Mouse (Mus musculus) T-helper 17 cell (primary cell): ENCODE results near the gene Hmgb1.

Source experiments
- in situ Hi-C, 2 experiments: fragments of 300-600 bp; cut with MboI, MseI; formaldehyde crosslinking; loops; 1 replicate in 1 of 2; 2 replicates in 1 of 2; pipeline ENCODE4 v1.15.1; 2025; ENCODE audit warnings: high pct_unique_total_duplicates in 2 of 2

Hmgb1 gene

GRCm38 (mm10) chr5:149190160-149190559 is 5.9 kb upstream of the Hmgb1 start:
- in situ Hi-C loops, result no loop called here

- in situ Hi-C loops, result no loop called here
These were observed 1.5 kb upstream of the Hmgb1 start for GRCm38 (mm10) chr5:149185806-149186205.

- in situ Hi-C loops, result no loop called here
These were observed 526 bp upstream of the Hmgb1 start for GRCm38 (mm10) chr5:149184844-149185186.

DNA sequence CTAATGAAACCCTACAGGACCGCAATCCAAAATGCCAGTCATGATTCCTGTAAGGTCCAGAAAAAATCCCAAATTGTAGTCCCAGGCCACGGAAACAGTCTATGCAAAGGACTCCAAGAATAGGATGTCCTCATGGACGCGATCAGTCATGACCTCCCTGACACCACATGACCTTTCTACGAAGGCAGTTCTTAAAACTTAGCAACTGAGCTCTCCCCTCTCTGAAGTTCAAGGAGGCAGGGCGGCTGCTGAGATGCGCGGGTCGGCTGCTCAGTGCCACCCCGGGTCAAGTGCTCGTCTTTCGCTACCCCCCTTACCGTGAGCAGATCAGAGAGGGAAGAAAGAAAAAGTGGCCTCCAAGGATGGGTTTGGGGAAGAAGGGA is 577 bp downstream of the Hmgb1 start:
- in situ Hi-C loops, result no loop called here

DNA sequence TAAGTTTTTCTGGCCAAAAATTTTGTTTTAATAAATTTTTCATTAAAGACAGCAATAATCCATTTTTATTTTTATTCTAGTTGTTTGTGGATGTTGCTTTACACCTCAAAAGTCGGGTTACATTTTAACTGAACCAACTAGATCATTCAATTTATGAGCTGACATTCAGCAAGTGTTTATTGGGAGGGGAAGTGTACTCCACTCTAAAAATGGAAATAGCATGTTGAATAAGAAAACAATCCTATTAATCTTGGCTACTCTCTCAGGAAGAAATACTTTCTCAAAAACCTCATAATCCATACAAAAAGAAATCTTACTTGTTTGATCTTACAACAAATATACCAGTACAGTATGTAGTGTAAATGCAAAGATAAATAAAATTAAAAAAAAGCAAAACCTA is 1.2 kb downstream of the Hmgb1 start:
- in situ Hi-C loops, result no loop called here

DNA sequence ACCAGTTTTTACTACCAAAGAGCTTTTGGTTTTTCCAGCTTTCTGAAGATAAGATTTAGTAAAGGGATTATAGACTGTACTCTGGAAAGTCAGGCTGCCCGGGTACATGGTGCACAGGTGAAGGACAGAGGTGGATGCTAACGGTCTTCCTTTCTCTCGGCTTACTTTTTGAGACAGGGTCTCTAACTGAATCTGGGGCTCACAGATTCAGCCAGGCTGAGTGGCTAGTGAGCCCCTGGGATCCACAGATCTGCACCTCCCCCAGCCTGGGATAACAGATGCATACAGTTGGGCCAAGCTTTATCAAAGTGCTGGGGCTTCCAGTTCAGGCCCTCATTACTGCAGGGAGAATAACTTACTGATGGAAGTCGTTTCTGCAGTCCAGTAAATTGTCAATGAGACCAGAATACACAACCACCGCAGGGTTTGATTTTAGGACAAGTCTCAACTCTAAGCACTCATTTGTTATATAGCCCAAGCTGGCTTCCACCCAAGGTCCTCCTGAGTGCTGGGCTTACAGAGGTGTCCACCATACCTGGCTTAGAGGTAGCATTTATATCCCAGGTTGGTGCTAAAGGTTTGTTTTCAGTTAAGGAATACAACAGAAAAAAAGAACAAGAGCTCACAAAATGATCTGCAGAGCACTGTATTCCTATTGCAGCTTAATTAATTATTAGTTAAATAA is 2.0 kb downstream of the Hmgb1 start:
- in situ Hi-C loops, result no loop called here

DNA sequence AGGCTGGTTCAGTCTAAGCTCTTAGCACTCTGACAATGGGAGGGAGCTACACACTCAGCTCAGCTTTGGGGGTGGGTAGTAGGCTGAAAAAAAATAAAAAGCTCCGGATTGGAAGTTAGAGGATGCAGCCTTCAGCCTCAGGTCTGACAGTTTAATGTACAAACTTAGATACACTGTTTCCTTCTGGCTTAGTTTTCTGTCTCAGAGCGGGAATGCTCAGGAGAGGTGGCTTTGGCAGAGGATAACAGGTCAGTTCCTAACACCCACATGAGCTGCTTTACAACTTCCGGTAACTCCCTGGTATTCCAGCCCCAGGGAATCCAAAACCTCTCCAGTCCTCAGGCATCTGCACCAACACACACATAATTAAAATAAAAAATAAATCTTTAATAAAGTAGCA is 4.5 kb downstream of the Hmgb1 start:
- in situ Hi-C loops, result no loop called here

DNA sequence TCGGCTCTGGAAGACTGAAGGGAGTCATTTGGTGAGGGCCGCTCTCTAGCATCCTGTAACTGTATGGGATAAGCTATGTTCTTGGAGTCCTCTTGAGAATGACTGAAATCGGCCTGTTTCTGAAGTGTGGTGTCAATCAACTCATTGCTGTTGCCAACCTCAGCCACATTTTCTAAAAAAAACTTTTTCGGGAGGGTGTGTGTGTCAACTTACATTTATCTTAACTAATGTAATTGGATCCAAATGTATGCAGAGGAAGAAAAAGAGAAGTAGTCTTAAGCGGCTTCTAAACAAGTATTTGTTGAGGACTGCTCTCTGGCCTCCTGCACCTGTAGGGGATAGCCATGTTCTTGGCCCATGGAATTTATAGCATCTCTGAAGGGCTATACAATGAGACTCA is 6.2 kb downstream of the Hmgb1 start:
- in situ Hi-C loops, result no loop called here

- in situ Hi-C loops, result no loop called here
These were observed 8.6 kb downstream of the Hmgb1 start for GRCm38 (mm10) chr5:149175736-149176135.

DNA sequence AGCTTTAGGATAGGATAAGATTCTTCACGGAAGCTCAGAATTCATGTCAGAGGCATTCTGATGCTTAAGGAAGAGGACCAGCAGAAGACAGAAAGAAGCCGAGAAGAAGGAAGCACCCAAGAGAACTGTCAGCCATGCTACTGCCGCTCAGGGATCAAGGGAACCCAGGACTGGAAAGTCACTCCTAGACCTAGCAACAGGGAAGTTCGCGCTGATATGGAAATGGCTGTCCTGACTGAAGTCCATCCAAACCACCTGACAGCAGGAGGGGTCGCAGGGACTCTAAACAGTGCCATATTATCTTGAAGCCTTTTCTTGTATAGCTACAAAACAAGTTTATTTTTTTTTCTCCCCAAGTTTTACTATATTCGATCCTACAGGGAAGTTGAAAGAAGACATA is 9.8 kb downstream of the Hmgb1 start:
- in situ Hi-C loops, result no loop called here

DNA sequence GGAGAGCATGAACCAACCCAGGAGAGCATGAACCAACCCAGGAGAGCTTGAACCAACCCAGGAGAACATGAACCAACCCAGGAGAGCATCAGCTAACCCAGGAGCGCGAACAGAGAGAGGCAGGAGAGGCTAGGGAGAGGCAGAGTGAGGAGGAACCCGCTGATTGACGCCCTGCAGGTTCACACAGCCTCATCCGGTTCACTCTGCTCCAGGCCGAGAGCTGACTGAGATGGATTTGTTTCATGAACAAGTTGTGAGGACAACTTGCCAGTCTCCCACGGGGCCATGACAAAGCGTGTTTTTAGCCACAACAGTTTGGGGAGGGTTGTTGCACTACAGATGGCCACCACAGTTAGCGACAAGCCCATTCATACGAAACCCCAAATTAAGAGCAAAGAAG is 12.0 kb downstream of the Hmgb1 start:
- in situ Hi-C loops, result no loop called here

GRCm38 (mm10) chr5:149170841-149171588 is 13.3 kb downstream of the Hmgb1 start:
- in situ Hi-C loops, result no loop called here

DNA sequence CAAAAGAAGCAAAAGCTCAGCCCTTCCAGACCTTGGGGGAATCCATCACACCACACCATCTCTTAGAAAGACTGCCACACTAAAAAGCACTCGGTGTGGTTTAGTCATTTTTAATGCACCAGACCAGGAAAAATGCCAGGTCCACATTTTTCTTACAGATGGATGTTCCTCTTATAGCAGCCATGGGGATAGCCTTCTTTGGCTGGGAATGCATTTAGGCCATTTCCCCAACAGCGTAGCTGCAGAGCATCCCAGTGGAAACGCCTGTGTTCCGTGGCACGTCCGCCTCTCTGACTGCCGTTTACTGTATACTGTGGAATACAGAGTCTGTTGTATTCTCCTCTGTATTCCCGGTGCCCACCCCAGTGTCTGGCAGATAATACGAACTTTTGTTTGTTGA is 15.5 kb downstream of the Hmgb1 start:
- in situ Hi-C loops, result no loop called here

- in situ Hi-C loops, result no loop called here
These were observed 16.2 kb downstream of the Hmgb1 start for GRCm38 (mm10) chr5:149168051-149168450.

DNA sequence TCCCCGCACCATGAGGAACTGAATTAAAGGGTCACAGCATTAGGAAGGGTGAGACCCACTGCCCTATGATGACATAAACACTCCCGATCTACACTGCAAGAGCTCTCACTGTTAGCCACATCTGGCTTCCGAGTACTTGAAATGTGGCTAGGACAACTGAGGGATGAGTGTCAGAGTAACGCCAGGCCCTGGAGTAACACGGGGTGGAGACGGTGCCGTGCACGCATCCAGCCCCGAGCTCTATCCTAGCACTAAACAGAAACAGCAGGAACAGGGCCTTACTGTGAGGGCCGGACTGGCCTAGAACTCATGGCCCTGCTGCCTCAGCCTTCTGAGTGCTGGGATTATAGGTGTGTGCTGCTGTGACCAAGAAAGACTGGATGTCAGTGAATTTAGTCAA is 18.3 kb downstream of the Hmgb1 start:
- in situ Hi-C loops, result no loop called here

DNA sequence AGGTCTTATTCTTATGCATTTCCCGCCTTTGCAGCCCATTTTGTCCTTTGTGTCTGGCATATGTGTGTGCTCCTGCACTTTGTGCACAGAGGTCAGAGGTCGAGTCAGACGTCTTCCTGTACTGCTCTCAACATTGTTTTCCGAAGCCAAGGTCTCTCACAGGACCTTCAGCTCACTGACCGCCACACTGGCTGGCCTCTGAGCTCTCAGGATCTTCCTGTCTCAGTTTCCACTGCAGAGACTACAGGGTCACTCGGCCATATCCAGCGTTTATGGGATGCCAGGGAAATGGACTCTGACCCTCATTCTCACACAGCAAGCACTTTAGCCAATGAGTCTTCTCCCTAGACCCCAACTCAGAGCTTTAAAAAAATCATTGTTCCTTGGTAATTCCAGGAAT is 19.4 kb downstream of the Hmgb1 start:
- in situ Hi-C loops, result no loop called here

- in situ Hi-C loops, result no loop called here
These were observed 21.4 kb downstream of the Hmgb1 start for GRCm38 (mm10) chr5:149162890-149163289.

- in situ Hi-C loops, result no loop called here
These were observed 23.8 kb downstream of the Hmgb1 start for GRCm38 (mm10) chr5:149160469-149160868.

GRCm38 (mm10) chr5:149159021-149159420 is 25.3 kb downstream of the Hmgb1 start:
- in situ Hi-C loops, result no loop called here

GRCm38 (mm10) chr5:149156886-149157563 is 27.3 kb downstream of the Hmgb1 start:
- in situ Hi-C loops, result no loop called here

GRCm38 (mm10) chr5:149152774-149153155 is 31.5 kb downstream of the Hmgb1 start:
- in situ Hi-C loops, result no loop called here

- in situ Hi-C loops, result no loop called here
These were observed 32.1 kb downstream of the Hmgb1 start for GRCm38 (mm10) chr5:149152063-149152773.
